Mouse (Mus musculus) hematopoietic stem cell, adult 5-6 weeks (primary cell): ENCODE measurements around the gene Gm11027. TPM values are rescaled to one million over a fixed set of nuclear protein-coding genes. Genes with fewer than 3 reads are reported as not detected.

Experiments
- ATAC-seq, 2 experiments: fragments of 125-278 bp in 1 of 2; replicated peaks in 1 of 2; 2 replicates each; pipeline ENCODE4 v1.8.0; 2016 to 2017; ENCODE audit warnings: inconsistent platforms in 2 of 2, mild to moderate bottlenecking in 2 of 2, moderate number of reproducible peaks in 2 of 2, low read depth in 1 of 2, moderate TSS enrichment in 1 of 2; ENCODE audit not compliant: low FRiP score in 2 of 2, poor library complexity in 2 of 2, severe bottlenecking in 2 of 2, insufficient read depth in 1 of 2, low TSS enrichment in 1 of 2
- total RNA-seq: library from RNA; stranded (forward); fragments of 172-1452, 232-1000 nt; gene quantifications from 2 replicates; pipeline ENCODE4 v1.2.3, GENCODE M21; 2017

Gene Gm11027
- total RNA-seq, 1 experiment from 2014 or later = not detected

- no peak for ATAC-seq
Observed at GRCm38 (mm10) chr12:116308612-116309011, 33.4 kb downstream of the Gm11027 start.

GRCm38 (mm10) chr12:116313816-116314215 is 38.6 kb downstream of the Gm11027 start:
- ATAC-seq = no peak

GRCm38 (mm10) chr12:116315498-116315897 is 40.3 kb downstream of the Gm11027 start:
- peak; percentile 70 to 74; a peak in 3 of 4 replicates for ATAC-seq

- ATAC-seq = peak; percentile 43 to 67; a peak in 2 of 4 replicates
Observed at GRCm38 (mm10) chr12:116317818-116318217, 42.6 kb downstream of the Gm11027 start.

Other genes with a start within 250 kb of the Gm11027 start
- gene Zfp386, start 227.7 kb upstream of the Gm11027 start, total RNA-seq = 78.7 and 85.0 TPM in 2 replicates
- gene Vipr2, start 197.7 kb upstream of the Gm11027 start, total RNA-seq = 9.4 and 12.2 TPM in 2 replicates
- 11.3 and 20.1 TPM in 2 replicates for gene Wdr60, start 12.4 kb upstream of the Gm11027 start, total RNA-seq
- gene Esyt2, start 5.8 kb downstream of the Gm11027 start, total RNA-seq = 71.3 and 83.9 TPM in 2 replicates
- gene Ncapg2, start 130.0 kb downstream of the Gm11027 start, total RNA-seq = 113 and 126 TPM in 2 replicates
- gene Ptprn2, start 210.3 kb downstream of the Gm11027 start, total RNA-seq = not detected in 2 replicates